Mouse (Mus musculus) lung, postnatal 10 days (tissue): ENCODE measurements around the gene Napsa.

Experiments
- DNase-seq: peaks from one replicate; pipeline ENCODE4 v3.0.0; 2021

The Napsa gene

GRCm38 (mm10) chr7:44572213-44572701 is at the start of gene Napsa:
Gene Napsa, plus strand, starts transcription at chr7:44572380.
- peak; percentile 76 for DNase-seq

- DNase-seq, result no peak
Observed at GRCm38 (mm10) chr7:44523056-44523455, 49.1 kb upstream of the Napsa start.

GRCm38 (mm10) chr7:44524502-44524901 is 47.7 kb upstream of the Napsa start, which contains the start of gene Mybpc2:
Gene Mybpc2, minus strand, starts transcription at chr7:44524656.
- peak; percentile 45 for DNase-seq

- peak; percentile 90 for DNase-seq
Observed at GRCm38 (mm10) chr7:44525126-44525832, 46.9 kb upstream of the Napsa start.

GRCm38 (mm10) chr7:44526414-44527154 is 45.6 kb upstream of the Napsa start:
- DNase-seq, result no peak

GRCm38 (mm10) chr7:44527483-44528398 is 44.4 kb upstream of the Napsa start:
- peak; percentile 83 for DNase-seq

- no peak for DNase-seq
Observed at GRCm38 (mm10) chr7:44529518-44529917, 42.7 kb upstream of the Napsa start.

GRCm38 (mm10) chr7:44530507-44530906 is 41.7 kb upstream of the Napsa start:
- no peak for DNase-seq

GRCm38 (mm10) chr7:44531207-44531606 is 41.0 kb upstream of the Napsa start:
- DNase-seq, result no peak

GRCm38 (mm10) chr7:44531946-44532732 is 40.0 kb upstream of the Napsa start, which contains the start of gene Spib:
Gene Spib, minus strand, starts transcription at chr7:44532071.
- DNase-seq, result no peak

GRCm38 (mm10) chr7:44532918-44533745 is 39.0 kb upstream of the Napsa start:
- no peak for DNase-seq

GRCm38 (mm10) chr7:44533746-44534045 is 38.5 kb upstream of the Napsa start:
- DNase-seq, result no peak

GRCm38 (mm10) chr7:44534242-44534641 is 37.9 kb upstream of the Napsa start:
- DNase-seq, result peak; percentile 29

GRCm38 (mm10) chr7:44534656-44535441 is 37.3 kb upstream of the Napsa start:
- DNase-seq, result peak; percentile 32

GRCm38 (mm10) chr7:44535657-44536589 is 36.3 kb upstream of the Napsa start:
- no peak for DNase-seq

- DNase-seq, result peak; percentile 68
Observed at GRCm38 (mm10) chr7:44536590-44536968, 35.6 kb upstream of the Napsa start.

GRCm38 (mm10) chr7:44537009-44537408 is 35.2 kb upstream of the Napsa start:
- DNase-seq, result no peak

GRCm38 (mm10) chr7:44537496-44537895 is 34.7 kb upstream of the Napsa start:
- DNase-seq, result no peak
